In genomic region chr11:49766137-49766411, GRCm38 (mm10) we compare ENCODE assay signal across 30 mouse cellular contexts. TPM values are rescaled to one million over a fixed set of nuclear protein-coding genes. Genes with fewer than 3 reads are reported as not detected.
DNase-seq lines count a peak whose midpoint lies in the region; ATAC-seq and TF ChIP-seq lines count a peak whose summit lies in the region.
"Had no signal": no experiment of that assay in that cellular context is flagged by ENCODE, and none has a peak within 500 bp of the region (broad histone marks: within the 10 kb centered on the region; RNA-seq: fewer than 3 reads in every experiment).

No protein-coding gene starts in this region.

- peak; percentile 20 for DNase-seq in thymus, postnatal 0 days (ENCODE audit: low spot score)
- DNase-seq in thymus, postnatal 10 days (ENCODE audit: low spot score in 2 of 2): no peak
- no peak for DNase-seq in limb, embryonic 14.5 days (ENCODE audit: low spot score)
- no peak for DNase-seq in neural tube, embryonic 10.5 days (ENCODE audit: extremely low spot score, low spot score)
- no peak for DNase-seq in right cerebral cortex, postnatal 14 days
- DNase-seq: adrenal gland, adult 2 months; cerebellum, adult 2 months; cerebellum, postnatal 14 days; gastrocnemius, adult 2 months; gastrocnemius, postnatal 36 days; kidney, adult 18-20 months; kidney, postnatal 25 days; left cerebral cortex, postnatal 4 days; lung, adult 18-20 months; retina, postnatal 1 day; right cerebral cortex, postnatal 25 days; thymus, postnatal 25 days had no signal

- H3K27me3 ChIP-seq in limb, embryonic 14.5 days (ENCODE audit: control insufficient read depth, insufficient read depth, low read length): no peaks in the 10 kb centered on the region
- no peaks in the 10 kb centered on the region; the same call in 1 of the 2 replicates for H3K27me3 ChIP-seq in liver, embryonic 15.5 days
- no peaks in the 10 kb centered on the region for H3K27me3 ChIP-seq in forebrain, embryonic 12.5 days
- H3K27me3 ChIP-seq: embryonic facial prominence, embryonic 12.5 days; forebrain, embryonic 15.5 days; kidney, embryonic 15.5 days; stomach, embryonic 15.5 days had no signal

- no peaks in the 10 kb centered on the region for H3K9me3 ChIP-seq in limb, embryonic 14.5 days (ENCODE audit: control insufficient read depth, low read length)
- H3K9me3 ChIP-seq in liver, embryonic 15.5 days (replicated peaks): no peaks in the 10 kb centered on the region
- no peaks in the 10 kb centered on the region for H3K9me3 ChIP-seq in forebrain, embryonic 12.5 days
- H3K9me3 ChIP-seq: embryonic facial prominence, embryonic 12.5 days; forebrain, embryonic 15.5 days; kidney, embryonic 15.5 days; midbrain, embryonic 10.5 days; stomach, embryonic 15.5 days had no signal

- 92% methylated on average over 2 of the region's 2 CpGs for WGBS in limb, embryonic 14.5 days
- 43% methylated on average over 2 of the region's 2 CpGs for WGBS in liver, embryonic 15.5 days (ENCODE audit: insufficient replicate concordance)
- 90% methylated on average over 2 of the region's 2 CpGs for WGBS in forebrain, embryonic 12.5 days

- no peak overlapping the region for H3K4me2 ChIP-seq in limb, embryonic 14.5 days (replicated peaks; ENCODE audit: low read depth, low read length, severe bottlenecking)
- H3K4me2 ChIP-seq in liver, embryonic 15.5 days: peak overlapping the region; percentile 6
- no peak overlapping the region for H3K4me2 ChIP-seq in forebrain, embryonic 12.5 days
- H3K4me2 ChIP-seq: embryonic facial prominence, embryonic 12.5 days; forebrain, embryonic 15.5 days; kidney, embryonic 15.5 days; stomach, embryonic 15.5 days had no signal

- ATAC-seq in limb, embryonic 14.5 days (ENCODE audit: low FRiP score, low read depth): no peak
- ATAC-seq in liver, embryonic 15.5 days (ENCODE audit: insufficient read depth): peak; percentile 59
- no peak for ATAC-seq in forebrain, embryonic 12.5 days (ENCODE audit: low FRiP score)
- ATAC-seq: activated CD4-positive, CD25-positive, alpha-beta regulatory T cell, adult 4 months; CD4-positive, CD25-positive, alpha-beta regulatory T cell, adult 4 months; forebrain, embryonic 15.5 days; hindbrain, embryonic 16.5 days; lung, postnatal 0 days had no signal

- peaks cover 25% of the 10 kb centered on the region for H3K4me1 ChIP-seq in limb, embryonic 14.5 days (ENCODE audit: control insufficient read depth, insufficient read depth, low read length)
- H3K4me1 ChIP-seq in liver, embryonic 15.5 days (replicated peaks): peaks cover 28% of the 10 kb centered on the region
- H3K4me1 ChIP-seq in forebrain, embryonic 12.5 days: peaks cover 10% of the 10 kb centered on the region; the same call in 1 of the 2 replicates
- H3K4me1 ChIP-seq: forebrain, embryonic 15.5 days had no signal

- H3K4me3 ChIP-seq in limb, embryonic 14.5 days (replicated peaks; ENCODE audit: low read length): no peak overlapping the region
- H3K4me3 ChIP-seq in liver, embryonic 15.5 days (replicated peaks): no peak overlapping the region
- H3K4me3 ChIP-seq in forebrain, embryonic 12.5 days (replicated peaks): no peak overlapping the region
- H3K4me3 ChIP-seq: embryonic facial prominence, embryonic 12.5 days; forebrain, embryonic 15.5 days; gastrocnemius, adult 2 months; kidney, embryonic 15.5 days; midbrain, embryonic 10.5 days; myocyte; stomach, embryonic 15.5 days had no signal

- H3K9ac ChIP-seq in limb, embryonic 14.5 days (ENCODE audit: low read depth, low read length, severe bottlenecking): no peak overlapping the region
- no peak overlapping the region for H3K9ac ChIP-seq in liver, embryonic 15.5 days
- no peak overlapping the region for H3K9ac ChIP-seq in forebrain, embryonic 12.5 days
- H3K9ac ChIP-seq: embryonic facial prominence, embryonic 12.5 days; forebrain, embryonic 15.5 days; kidney, embryonic 15.5 days; stomach, embryonic 15.5 days had no signal

- peak overlapping the region; percentile 85; the same call in 1 of the 2 replicates for H3K27ac ChIP-seq in limb, embryonic 14.5 days (replicated peaks; ENCODE audit: low read depth, low read length)
- no peak overlapping the region for H3K27ac ChIP-seq in liver, embryonic 15.5 days (replicated peaks)
- no peak overlapping the region for H3K27ac ChIP-seq in forebrain, embryonic 12.5 days
- H3K27ac ChIP-seq: embryonic facial prominence, embryonic 12.5 days; forebrain, embryonic 15.5 days; gastrocnemius, adult 2 months; kidney, embryonic 15.5 days; macrophage; midbrain, embryonic 10.5 days; stomach, embryonic 15.5 days had no signal

- no peak for TF ChIP-seq POLR2A in limb, embryonic 14.5 days (IDR thresholded peaks at IDR 0.05; ENCODE audit: borderline replicate concordance, extremely low read depth, insufficient read depth, insufficient read length)

- H3K36me3 ChIP-seq in limb, embryonic 14.5 days (ENCODE audit: control insufficient read depth, insufficient read depth, low read length): no peaks in the 10 kb centered on the region
- no peaks in the 10 kb centered on the region for H3K36me3 ChIP-seq in liver, embryonic 15.5 days (replicated peaks)
- no peaks in the 10 kb centered on the region for H3K36me3 ChIP-seq in forebrain, embryonic 12.5 days (replicated peaks)
- H3K36me3 ChIP-seq: embryonic facial prominence, embryonic 12.5 days; forebrain, embryonic 15.5 days; kidney, embryonic 15.5 days; midbrain, embryonic 10.5 days; stomach, embryonic 15.5 days had no signal

RNA-seq across cellular contexts. Expression of gene Gfpt2, which starts 27.9 kb away (rescaled TPM):
- polyA plus RNA-seq in thymus, postnatal 0 days (2015; fragmentation: Nextera tagmentation; extraction: Ambion mirVana): 3.2 and 3.4 TPM in 2 replicates
- polyA plus RNA-seq in limb, embryonic 14.5 days (2012; rRNA removed): 27.4 and 31.1 TPM in 2 replicates
- polyA plus RNA-seq in limb, embryonic 14.5 days (2014; fragmentation: Nextera tagmentation; extraction: Ambion mirVana): 24.8 and 27.7 TPM in 2 replicates
- polyA plus RNA-seq in liver, embryonic 15.5 days (2015; fragmentation: Nextera tagmentation; extraction: Ambion mirVana): 0.73 and 0.74 TPM in 2 replicates
- polyA plus RNA-seq in forebrain, embryonic 12.5 days (2016; fragmentation: Nextera tagmentation; extraction: Ambion mirVana): 9.5 and 10.5 TPM in 2 replicates
- polyA plus RNA-seq: macrophage had no signal

RNA-seq across cellular contexts. Expression of gene Cnot6, which starts 53.6 kb away (rescaled TPM):
- polyA plus RNA-seq in thymus, postnatal 0 days (2015; fragmentation: Nextera tagmentation; extraction: Ambion mirVana): 84.6 and 112 TPM in 2 replicates
- polyA plus RNA-seq in limb, embryonic 14.5 days (2012; rRNA removed): 65.2 and 68.1 TPM in 2 replicates
- polyA plus RNA-seq in limb, embryonic 14.5 days (2014; fragmentation: Nextera tagmentation; extraction: Ambion mirVana): 57.0 and 59.7 TPM in 2 replicates
- 18.7 and 18.8 TPM in 2 replicates for polyA plus RNA-seq in liver, embryonic 15.5 days (2015; fragmentation: Nextera tagmentation; extraction: Ambion mirVana)
- 99.5 and 101 TPM in 2 replicates for polyA plus RNA-seq in forebrain, embryonic 12.5 days (2016; fragmentation: Nextera tagmentation; extraction: Ambion mirVana)
